Mouse (Mus musculus) lung, adult 2 months (tissue): ENCODE data around the gene Eno2.

ENCODE experiments used
- CTCF ChIP-seq: fragments of 200-500 bp; IDR thresholded peaks from 2 replicates; pipeline ENCODE4 v1.5.1; 2011; ENCODE audit warnings: mild to moderate bottlenecking, low read length, control low read depth; ENCODE audit not compliant: insufficient read depth
- POLR2A ChIP-seq: fragments of 200-500 bp; IDR thresholded peaks from 2 replicates; pipeline ENCODE4 v1.6.1; 2011; ENCODE audit warnings: low read depth, mild to moderate bottlenecking, control low read depth, low read length, borderline replicate concordance; ENCODE audit errors: extremely low read depth

DNA sequence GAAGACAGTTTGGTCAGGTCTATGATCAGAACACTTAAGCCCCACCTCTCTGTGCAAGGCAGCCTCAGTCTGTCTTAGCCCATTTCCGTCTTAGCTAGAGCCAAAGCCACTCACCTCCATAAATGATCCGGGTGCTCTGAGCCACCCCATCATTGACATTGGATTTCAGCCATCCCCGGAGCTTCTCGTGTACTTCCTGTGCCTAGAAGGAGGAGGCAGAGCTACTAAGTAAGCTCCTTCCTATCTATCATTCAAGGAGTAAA lies 41.9 kb upstream of the Eno2 start:
- TF ChIP-seq CTCF (no peak), POLR2A (no peak)
